Mouse (Mus musculus): ENCODE measurements around the gene Nrde2.

Nrde2 gene

DNA sequence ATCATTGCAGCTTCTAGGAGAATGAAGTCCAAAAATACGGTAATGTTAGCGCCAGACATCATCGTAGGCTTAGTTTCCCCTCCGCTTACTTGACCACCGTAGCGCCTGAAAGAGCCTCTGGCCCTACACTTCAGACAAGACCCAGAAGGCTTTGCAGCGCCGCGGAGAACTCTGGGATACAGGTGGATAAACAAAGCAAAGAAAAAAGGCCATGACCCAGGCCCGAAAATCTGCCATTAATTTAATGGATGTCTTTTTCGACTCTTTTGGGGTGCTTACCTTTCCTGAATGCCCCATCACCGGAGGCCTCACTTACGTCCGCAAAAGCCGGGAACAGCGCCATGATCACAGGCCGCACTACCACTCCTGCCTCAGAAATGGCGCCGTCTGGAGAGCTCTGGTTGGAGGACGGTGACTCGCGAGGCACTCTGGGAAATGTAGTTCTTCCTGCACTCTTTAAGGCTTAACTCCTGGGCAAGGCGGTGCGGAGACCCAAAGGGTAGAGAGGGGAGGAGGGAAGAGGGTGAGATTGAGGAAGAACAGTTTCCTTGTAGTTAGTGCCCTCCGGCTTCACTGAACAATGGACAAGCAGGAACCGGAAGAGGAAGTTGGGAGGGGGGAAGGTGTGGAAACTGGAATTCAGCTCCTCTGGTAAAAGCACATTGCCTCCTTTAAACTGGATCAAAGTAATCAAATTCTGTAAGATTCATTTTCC, at the start of gene Nrde2:
Gene Nrde2 (minus strand): TSS at position 393 of the 715 bp plus-strand sequence.
- in situ Hi-C loops (cut with MboI; ENCODE audit: low pct_unique_long_range_greater_than_20kb in 1 of 2, low sequenced_read_pairs in 2 of 2, unreplicated experiment in 1 of 2), result loop anchor here in 1 of 2 experiments (25.0 kb wide), 1 partner anchor 678 kb away; no protein-coding TSS in a partner anchor

DNA sequence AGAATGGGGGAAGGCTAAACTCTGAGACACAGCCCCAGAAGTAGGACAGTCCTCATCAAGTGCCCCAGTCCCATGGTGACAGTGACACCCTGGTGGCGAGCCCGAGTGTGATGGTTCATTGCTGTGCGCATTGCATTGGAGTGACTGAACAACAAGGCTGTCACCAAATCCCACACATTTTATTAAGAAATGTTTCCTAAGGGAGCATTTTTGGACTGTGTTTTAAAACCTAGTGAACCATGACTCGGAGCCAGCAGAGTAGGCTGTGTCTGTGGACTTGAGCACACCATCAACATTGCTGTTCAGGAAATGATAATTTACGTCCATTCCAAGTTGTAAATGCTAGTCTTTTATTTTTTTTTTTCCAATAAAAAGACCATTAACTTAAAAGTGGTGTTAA, 47.5 kb upstream of the Nrde2 start:
- in situ Hi-C loops (cut with MboI; ENCODE audit: low pct_unique_long_range_greater_than_20kb in 1 of 2, low sequenced_read_pairs in 2 of 2, unreplicated experiment in 1 of 2), result no loop called here

DNA sequence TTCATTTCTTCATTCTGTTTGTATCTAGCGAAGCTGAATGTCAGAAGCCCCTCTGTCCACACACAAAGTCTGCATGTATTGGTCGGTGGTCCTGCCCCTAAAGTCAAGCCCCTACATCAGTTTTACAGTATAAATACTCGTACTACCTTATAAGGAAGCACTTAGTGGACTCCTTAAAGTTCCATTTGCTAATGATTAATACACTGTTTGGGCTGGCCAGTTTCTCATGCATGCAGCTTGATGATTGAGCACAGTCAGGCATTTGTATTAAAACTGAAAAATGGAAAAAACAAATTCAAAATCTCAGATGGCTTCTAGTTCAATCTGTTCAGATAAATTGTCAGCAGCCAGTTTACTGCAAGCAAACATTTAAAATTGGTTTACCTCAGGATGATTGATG, 47.1 kb upstream of the Nrde2 start:
- in situ Hi-C loops (cut with MboI; ENCODE audit: low pct_unique_long_range_greater_than_20kb in 1 of 2, low sequenced_read_pairs in 2 of 2, unreplicated experiment in 1 of 2), result no loop called here

DNA sequence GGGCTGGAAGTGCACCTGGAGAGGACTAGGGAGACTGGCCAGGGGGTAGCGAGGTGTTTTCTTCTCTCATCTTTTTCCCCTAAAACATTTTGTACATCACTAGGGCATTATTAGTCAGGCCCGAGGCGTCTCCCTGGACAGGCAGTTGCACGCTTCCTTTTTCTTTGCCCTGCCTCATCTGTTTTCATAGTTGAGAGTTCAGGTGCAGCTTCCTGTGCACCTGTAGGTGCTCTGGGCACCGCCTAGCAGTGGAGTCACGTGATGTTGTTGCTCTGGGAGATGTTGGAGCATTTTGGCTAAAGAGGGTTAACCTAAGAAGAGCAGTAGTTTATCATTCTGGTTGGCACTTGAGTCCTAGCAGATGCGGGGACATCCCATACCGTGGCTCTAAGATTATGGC, 45.7 kb upstream of the Nrde2 start:
- in situ Hi-C loops (cut with MboI; ENCODE audit: low pct_unique_long_range_greater_than_20kb in 1 of 2, low sequenced_read_pairs in 2 of 2, unreplicated experiment in 1 of 2), result no loop called here

DNA sequence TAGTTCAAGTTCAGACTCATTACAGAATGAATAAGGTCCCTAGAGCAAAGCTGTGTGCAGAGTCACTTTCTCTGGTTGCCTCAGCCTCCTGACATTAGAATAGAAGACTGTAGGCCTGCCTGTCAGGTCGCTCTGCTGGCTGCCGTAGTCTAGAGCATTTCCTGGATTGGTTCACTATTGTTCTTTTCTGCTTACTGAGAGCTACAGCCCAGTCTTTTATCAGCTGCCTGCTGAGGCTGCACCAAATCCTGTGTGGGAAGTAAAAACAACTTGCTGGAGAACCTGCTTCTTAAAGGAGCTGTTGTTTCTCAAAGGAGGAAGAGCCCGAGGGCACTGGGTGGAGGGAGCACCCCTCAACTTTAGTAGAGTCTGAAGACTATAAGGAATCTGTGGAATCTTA, 44.3 kb upstream of the Nrde2 start:
- in situ Hi-C loops (cut with MboI; ENCODE audit: low pct_unique_long_range_greater_than_20kb in 1 of 2, low sequenced_read_pairs in 2 of 2, unreplicated experiment in 1 of 2), result no loop called here

DNA sequence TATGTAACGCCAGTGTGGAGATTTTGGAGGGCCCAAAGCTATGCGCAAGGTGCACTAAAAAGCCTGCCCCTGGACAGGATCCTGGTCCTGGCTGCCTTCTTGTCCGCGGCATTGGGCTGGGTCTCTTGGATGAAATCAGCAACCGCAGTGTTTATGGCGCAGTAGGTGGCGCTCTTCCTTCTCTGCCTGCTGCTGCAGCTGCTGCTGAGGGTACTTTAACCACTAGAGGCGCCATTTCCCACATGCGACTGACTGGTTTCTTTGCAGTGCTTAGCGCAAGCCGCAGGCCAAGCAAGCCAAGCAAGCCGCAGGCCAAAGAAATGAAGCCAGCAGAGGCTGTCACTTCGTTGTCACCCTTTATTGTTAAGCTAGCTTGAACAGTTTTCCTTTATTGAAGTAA, 42.4 kb upstream of the Nrde2 start:
- in situ Hi-C loops (cut with MboI; ENCODE audit: low pct_unique_long_range_greater_than_20kb in 1 of 2, low sequenced_read_pairs in 2 of 2, unreplicated experiment in 1 of 2), result no loop called here

DNA sequence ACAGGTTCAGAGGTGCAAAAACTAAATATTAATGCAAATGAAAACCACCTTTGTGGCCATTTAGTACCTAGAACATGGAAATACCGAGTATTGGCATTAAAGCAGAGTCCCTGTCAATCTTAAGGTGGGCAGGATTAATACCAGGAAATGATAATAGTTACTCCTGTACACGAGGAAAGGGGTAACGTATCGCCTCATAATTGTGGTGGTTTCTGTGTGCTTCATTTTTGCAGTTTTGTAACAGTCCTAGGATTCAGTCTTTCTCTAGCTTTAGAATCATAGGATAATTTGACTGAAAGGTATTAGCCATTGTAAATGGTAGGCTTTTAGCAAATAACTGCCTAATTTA, 41.9 kb upstream of the Nrde2 start:
- in situ Hi-C loops (cut with MboI; ENCODE audit: low pct_unique_long_range_greater_than_20kb in 1 of 2, low sequenced_read_pairs in 2 of 2, unreplicated experiment in 1 of 2), result no loop called here

DNA sequence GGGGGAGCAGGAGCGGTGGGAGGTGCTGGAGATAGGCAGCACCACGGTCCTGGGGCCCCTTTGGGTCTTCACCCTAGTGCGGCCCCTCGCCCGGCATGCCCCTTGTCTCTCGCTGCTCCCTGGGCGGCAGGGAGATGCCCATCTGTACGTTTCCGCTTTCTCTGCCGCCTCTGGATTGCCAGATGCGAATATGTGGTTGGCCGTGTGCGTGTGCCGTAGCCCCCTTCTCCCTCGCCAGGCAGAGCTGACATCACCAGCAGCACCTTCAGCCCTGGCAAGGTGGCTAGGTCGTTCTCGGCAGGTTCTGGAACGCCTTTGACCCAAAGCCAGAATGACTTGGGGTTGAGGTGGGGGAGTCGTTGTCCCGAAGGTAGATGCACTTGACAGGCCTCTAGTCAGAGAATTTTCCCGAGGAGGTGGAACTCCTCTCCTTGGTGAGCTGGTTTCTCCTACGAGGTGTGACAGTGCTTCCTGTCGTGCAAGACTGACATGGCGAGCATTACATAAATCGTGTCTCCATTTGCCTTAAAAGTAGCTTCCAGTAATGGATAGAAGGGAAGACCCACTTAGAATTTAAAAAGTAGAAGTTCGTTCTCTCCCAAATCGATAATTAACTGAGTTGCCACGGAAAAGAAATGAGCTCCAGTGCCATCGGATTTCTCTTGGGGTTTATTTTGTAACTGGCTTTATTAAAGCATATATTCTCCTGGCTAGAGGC, 41.4 kb upstream of the Nrde2 start:
- in situ Hi-C loops (cut with MboI; ENCODE audit: low pct_unique_long_range_greater_than_20kb in 1 of 2, low sequenced_read_pairs in 2 of 2, unreplicated experiment in 1 of 2), result no loop called here

DNA sequence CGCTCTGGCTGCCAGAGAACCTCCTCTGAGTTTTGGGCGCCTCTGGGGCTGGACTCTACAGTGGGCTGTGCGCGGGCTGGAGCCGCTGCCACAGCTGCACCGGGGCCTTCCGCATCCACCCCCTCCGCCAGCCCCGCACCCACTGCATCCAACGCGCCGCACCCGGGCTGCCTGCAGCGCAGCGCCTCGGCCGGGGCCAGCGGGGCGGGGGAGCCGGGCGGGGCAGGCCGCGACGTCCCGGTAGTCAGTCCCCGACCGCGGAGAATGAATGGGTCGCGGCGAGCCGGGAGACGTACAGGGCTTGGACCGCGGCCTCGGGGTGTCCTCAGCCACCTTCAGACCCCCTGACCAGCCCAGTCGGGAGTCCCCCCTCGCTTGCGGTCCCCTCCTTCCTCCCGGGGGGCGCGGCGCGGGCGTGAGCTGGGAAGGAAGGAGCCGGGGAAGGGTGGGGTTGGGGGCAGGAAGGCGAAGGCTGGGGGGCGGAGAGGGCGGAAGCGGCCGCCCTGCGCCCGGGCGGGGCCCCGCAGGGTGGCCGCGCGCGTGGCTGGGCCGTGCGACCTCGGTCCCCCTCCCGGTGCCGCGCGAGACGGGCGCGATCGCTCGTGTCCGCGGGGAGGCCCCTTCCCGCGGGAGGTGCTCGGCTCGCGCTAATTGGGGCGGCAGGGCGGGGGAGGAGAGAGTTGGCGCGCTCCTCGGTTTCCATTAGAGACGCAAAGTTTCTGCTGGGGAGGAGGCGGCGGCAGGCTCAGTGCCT, 40.6 kb upstream of the Nrde2 start:
- in situ Hi-C loops (cut with MboI; ENCODE audit: low pct_unique_long_range_greater_than_20kb in 1 of 2, low sequenced_read_pairs in 2 of 2, unreplicated experiment in 1 of 2), result no loop called here

DNA sequence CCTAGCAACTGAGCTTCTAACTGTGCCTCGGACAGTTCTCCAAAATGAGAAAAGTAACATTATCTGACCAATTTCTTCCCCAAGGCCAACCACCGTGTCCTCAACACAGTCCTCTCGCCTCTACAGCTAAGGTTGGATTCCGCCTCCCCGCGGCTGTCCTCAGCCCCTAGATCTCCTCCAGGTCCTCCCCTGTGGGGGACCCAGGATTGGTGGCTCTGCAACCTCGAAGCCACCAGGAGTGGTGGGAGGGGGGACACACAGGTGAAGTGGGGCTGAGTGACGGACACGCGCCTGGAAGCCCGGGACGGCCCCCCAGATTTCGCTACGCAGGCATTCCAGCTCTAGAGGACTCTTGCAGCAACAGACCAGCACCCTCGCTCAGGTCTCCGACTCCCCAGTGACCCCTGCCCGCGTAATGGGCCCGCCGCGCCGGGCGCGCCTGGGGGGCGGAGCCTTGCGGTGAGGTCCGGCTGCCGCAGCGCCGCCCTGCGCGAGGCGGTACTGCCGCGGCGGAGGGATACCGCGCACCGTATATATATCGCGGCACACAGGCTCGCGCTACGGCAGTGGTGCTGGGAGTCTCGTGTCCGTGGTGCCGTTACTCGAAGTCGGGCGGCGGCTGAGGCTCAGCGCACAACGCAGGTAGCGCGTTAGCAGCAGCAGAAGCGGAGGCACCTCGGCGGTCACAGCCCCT, 39.7 kb upstream of the Nrde2 start, which contains the start of gene Calm1:
Gene Calm1 (plus strand): TSS at position 469 of the 694 bp plus-strand sequence.
- in situ Hi-C loops (cut with MboI; ENCODE audit: low pct_unique_long_range_greater_than_20kb in 1 of 2, low sequenced_read_pairs in 2 of 2, unreplicated experiment in 1 of 2), result no loop called here

DNA sequence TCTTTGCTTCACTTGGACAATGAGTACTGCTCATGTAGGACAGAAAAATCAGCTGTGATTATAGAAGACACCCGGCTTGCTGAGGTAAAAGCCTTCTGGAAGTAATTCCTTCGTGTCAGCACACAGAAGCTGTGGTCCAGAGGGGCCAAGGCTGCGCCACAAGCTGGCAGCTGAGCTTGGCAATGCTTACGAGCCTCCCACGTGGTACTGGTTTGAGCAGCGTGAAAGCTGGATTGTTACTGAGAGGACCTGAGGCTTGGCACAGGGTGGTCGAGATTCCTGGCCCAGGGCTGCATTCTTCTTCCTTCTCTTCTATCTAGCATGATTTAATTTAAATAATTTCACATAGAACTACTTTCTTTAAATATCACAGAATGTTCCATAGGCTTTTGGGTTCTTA, 37.3 kb upstream of the Nrde2 start:
- in situ Hi-C loops (cut with MboI; ENCODE audit: low pct_unique_long_range_greater_than_20kb in 1 of 2, low sequenced_read_pairs in 2 of 2, unreplicated experiment in 1 of 2), result no loop called here

DNA sequence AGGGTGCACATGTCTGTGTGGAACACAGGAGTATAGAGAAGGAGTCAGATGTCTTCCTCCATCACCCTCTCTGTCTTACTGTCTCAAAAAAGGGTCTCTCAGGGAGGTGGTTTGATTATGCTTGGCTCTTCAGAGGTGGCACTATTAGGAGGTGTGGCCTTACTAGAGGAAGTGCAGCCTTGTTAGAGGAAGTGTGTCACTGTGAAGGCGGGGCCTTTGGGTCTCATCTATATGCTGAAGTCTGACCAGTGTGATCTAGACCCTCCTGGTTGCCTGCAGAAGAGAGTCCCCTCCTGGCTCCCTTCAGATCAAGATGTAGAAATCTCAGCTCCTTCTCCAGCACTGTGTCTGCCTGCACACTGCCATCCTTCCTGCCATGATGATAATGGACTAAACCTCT, 34.7 kb upstream of the Nrde2 start:
- in situ Hi-C loops (cut with MboI; ENCODE audit: low pct_unique_long_range_greater_than_20kb in 1 of 2, low sequenced_read_pairs in 2 of 2, unreplicated experiment in 1 of 2), result no loop called here

DNA sequence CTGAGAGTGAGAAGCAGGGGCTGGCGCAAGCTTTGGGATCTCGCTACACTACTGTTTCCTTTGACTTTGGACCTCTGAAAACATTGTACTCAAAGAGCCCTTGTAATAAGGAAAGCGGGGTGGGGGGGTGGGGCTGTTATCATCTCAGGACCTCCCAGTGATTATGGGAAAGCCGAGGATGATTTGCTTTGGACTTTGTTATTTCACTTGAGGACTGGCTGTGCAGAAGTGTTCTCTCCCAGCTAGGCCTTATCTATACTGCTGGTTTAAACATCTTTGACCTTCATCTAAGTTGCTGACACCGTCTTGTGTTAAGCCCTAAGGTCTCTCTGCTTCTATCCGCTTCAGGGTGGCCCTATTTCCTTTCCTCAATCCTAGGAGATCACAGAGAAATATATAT, 31.3 kb upstream of the Nrde2 start:
- in situ Hi-C loops (cut with MboI; ENCODE audit: low pct_unique_long_range_greater_than_20kb in 1 of 2, low sequenced_read_pairs in 2 of 2, unreplicated experiment in 1 of 2), result no loop called here

DNA sequence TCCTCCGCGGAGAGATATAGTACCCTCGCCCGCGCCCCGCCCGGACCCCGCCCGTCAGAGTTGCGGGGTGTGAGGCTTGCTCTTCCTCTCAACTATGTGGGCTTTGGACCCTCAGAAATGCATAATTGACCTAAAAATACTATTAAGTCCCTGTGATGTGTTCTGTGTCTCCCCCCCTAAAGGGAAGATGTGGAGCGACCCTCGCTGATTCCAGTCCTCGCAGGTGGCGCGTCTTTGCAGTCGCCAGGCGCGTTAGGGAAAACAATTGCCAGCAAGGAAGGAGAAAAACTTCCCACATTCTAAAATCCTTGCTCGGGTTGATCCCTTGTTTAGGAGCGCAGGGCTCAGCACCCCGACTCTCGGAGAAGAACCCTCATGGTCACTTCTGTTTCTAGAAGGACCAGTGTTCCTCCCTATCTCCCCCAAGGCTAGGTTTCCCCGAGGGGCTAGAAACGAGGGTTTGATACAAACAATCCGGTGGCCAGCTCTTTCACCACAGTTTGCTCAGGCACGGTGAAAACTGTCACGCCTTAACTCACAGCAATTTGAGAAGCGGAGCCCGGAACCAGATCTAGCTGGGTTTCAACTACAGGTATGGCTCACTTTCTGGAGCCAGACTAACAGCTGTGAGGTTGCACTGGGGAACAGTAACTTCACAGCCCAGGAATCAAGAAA, 28.4 kb upstream of the Nrde2 start:
- in situ Hi-C loops (cut with MboI; ENCODE audit: low pct_unique_long_range_greater_than_20kb in 1 of 2, low sequenced_read_pairs in 2 of 2, unreplicated experiment in 1 of 2), result loop anchor here in 1 of 2 experiments (10.0 kb wide), 1 partner anchor 297 kb away; no protein-coding TSS in a partner anchor

DNA sequence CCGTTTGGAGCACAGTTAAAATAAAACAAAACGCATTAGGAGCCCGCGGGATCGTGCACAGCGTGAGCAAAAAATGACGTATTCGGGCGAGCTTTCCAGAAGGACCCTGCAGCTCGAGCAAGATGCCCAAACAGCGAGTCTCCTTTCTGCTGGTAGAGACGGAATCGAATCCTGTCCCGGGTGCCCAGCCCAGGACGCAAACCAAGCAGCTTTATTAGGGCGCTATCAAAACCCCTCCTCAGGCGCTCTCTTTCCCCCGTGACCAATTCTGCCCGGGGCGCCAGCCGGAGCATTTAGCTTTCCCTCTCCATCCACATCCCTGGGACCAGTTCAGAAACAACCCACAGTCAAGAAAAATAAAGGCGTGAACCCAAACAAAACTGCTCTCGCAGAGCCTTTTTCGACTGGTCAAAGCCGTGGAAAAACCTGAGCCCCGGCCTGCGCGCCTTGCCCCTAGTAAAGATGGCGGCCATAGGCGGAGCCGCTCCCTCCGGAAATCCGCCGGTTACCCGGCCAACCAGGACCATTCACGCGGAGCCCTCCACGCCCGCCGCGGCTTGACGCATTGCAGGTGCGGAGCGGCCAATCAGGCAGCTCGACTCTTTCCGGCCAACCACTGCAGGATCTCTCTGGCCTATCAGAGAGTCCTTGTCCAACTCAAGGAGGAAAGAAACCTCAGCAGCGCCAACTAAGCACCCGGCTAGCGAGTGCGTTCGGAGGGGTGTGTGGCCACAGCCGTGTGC, 27.7 kb upstream of the Nrde2 start:
- in situ Hi-C loops (cut with MboI; ENCODE audit: low pct_unique_long_range_greater_than_20kb in 1 of 2, low sequenced_read_pairs in 2 of 2, unreplicated experiment in 1 of 2), result loop anchor here in 1 of 2 experiments (10.0 kb wide), 1 partner anchor 298 kb away; no protein-coding TSS in a partner anchor

DNA sequence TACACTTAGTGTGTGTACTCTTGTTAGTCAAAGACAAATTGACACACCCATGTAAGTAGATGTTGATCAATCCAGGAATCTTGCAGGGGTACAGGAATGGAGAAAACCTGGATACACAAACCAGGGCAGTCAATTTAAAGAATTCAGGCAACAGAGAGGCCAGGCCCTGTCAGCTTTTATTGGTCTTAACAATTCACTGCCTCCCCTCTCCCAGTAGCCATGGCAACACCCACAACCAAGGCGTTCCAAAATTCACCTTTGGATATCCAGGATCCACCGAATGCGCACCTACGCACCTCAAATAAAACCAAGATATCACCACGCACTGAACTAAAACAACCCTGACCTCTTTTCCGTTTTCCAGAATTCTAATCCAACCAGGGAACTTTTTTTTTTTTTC, 26.9 kb upstream of the Nrde2 start:
- in situ Hi-C loops (cut with MboI; ENCODE audit: low pct_unique_long_range_greater_than_20kb in 1 of 2, low sequenced_read_pairs in 2 of 2, unreplicated experiment in 1 of 2), result loop anchor here in 1 of 2 experiments (10.0 kb wide), 1 partner anchor 298 kb away; no protein-coding TSS in a partner anchor

DNA sequence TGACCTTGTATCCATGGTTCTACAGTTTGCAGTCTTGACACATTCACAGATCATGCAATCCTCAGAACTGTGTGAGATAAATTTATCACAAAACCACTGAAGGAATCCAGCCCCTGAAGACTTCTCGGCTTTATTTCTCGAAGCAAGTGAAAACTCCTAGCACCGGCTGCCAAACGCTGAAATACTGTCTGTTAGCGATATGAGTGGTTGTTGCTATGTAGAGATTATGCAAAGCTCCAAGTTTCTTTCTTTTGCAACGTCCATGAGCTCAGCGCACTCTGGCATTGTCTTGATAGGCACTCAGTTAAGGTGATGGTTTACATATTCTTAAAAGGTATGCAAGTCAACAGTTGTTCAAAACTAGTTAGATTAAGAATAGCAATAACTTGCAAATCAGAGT, 26.4 kb upstream of the Nrde2 start:
- in situ Hi-C loops (cut with MboI; ENCODE audit: low pct_unique_long_range_greater_than_20kb in 1 of 2, low sequenced_read_pairs in 2 of 2, unreplicated experiment in 1 of 2), result loop anchor here in 1 of 2 experiments (10.0 kb wide), 1 partner anchor 299 kb away; no protein-coding TSS in a partner anchor

Data from mouse embryonic stem cell (cell line).